Mouse (Mus musculus) liver, embryonic 14.5 days (tissue): Measurements from ENCODE around the gene Krcc1. TPM values are rescaled to one million over a fixed set of nuclear protein-coding genes. Genes with fewer than 3 reads are reported as not detected.

Source experiments
- ATAC-seq: fragments of 200-750 bp; cut with Nextera tagmentation; 2 replicates; pipeline ENCODE4 v1.8.0; 2017; ENCODE audit warnings: moderate number of reproducible peaks, mild to moderate bottlenecking, moderate library complexity; ENCODE audit not compliant: insufficient read depth
- DNase-seq, 3 experiments: peaks; one replicate each; pipeline ENCODE4 v3.0.0-alpha.2; 2012 to 2013; ENCODE audit warnings: low read depth in 3 of 3, low spot score in 3 of 3
- H3K27ac ChIP-seq: fragments of 300-500 bp; sonication (generic); 2 replicates; pipeline ENCODE4 v1.5.1; 2014; ENCODE audit warnings: moderate library complexity, mild to moderate bottlenecking, control low read depth, inconsistent platforms
- H3K27me3 ChIP-seq: fragments of 300-500 bp; sonication (generic); 2 replicates; pipeline ENCODE4 v1.6.1; 2014; ENCODE audit warnings: mild to moderate bottlenecking, low read length, moderate library complexity; ENCODE audit not compliant: control insufficient read depth, insufficient read depth
- H3K36me3 ChIP-seq: fragments of 300-500 bp; sonication (generic); replicated peaks from 2 replicates; pipeline ENCODE4 v1.6.1; 2014; ENCODE audit warnings: low read depth; ENCODE audit not compliant: control insufficient read depth, insufficient read depth
- H3K4me1 ChIP-seq, 2 experiments: fragments of 200-500 bp in 1 of 2; fragments of 300-500 bp in 1 of 2; sonication (generic) in 1 of 2; replicated peaks; 2 replicates each; pipeline ENCODE4 v1.6.1; 2012 to 2014; ENCODE audit warnings: antibody characterized with exemption in 1 of 2, inconsistent platforms in 1 of 2, low read length in 1 of 2; ENCODE audit not compliant: control insufficient read depth in 2 of 2, insufficient read depth in 2 of 2
- H3K4me2 ChIP-seq: fragments of 300-500 bp; sonication (generic); 2 replicates; pipeline ENCODE4 v1.6.1; 2014; ENCODE audit warnings: low read depth, mild to moderate bottlenecking, control low read depth, moderate library complexity
- H3K4me3 ChIP-seq, 2 experiments: fragments of 200-500 bp in 1 of 2; fragments of 300-500 bp in 1 of 2; sonication (generic) in 1 of 2; 2 replicates each; pipeline ENCODE4 v1.5.1; 2012 to 2014; ENCODE audit warnings: low read depth in 2 of 2, low read length in 2 of 2, mild to moderate bottlenecking in 2 of 2, control low read depth in 1 of 2, inconsistent platforms in 1 of 2, moderate library complexity in 1 of 2; ENCODE audit not compliant: insufficient read depth in 1 of 2
- H3K9ac ChIP-seq: fragments of 300-500 bp; sonication (generic); replicated peaks from 2 replicates; pipeline ENCODE4 v1.6.1; 2014; ENCODE audit warnings: mild to moderate bottlenecking, control low read depth, moderate library complexity
- H3K9me3 ChIP-seq: fragments of 300-500 bp; sonication (generic); 2 replicates; pipeline ENCODE4 v1.6.1; 2016; ENCODE audit warnings: low read length, mixed read lengths; ENCODE audit not compliant: control insufficient read depth
- CTCF ChIP-seq: IDR thresholded peaks from 2 replicates; pipeline ENCODE4 v1.5.1; 2016; ENCODE audit warnings: antibody characterized with exemption, low read depth, control low read depth
- EP300 ChIP-seq: IDR thresholded peaks from 2 replicates; pipeline ENCODE4 v1.6.1; 2016; ENCODE audit warnings: antibody characterized with exemption, low read depth
- WGBS: fragments of 180-500 bp; shearing (Covaris S2); extraction: QIAGEN DNeasy Blood & Tissue Kit; methylation state at CpG from one replicate; pipeline ENCODE4 v1.1.7; 2014; ENCODE audit not compliant: insufficient replicate concordance; 5-methylcytosine and 5-hydroxymethylcytosine counted together
- polyA plus RNA-seq, 2 experiments: library from polyadenylated mRNA; depleted of rRNA in 1 of 2; stranded (reverse) in 1 of 2; unstranded in 1 of 2; fragments of >200 nt; fragmentation: Nextera tagmentation in 1 of 2; extraction: Ambion mirVana in 1 of 2; gene quantifications; 2 replicates each; pipeline versions ENCODE4 v1.2.1 to v1.2.3; 2012 to 2014

The Krcc1 gene
- polyA plus RNA-seq, 2 experiments: 11.1 to 26.4 TPM

- 38% methylated on average over 13 of the region's 13 CpGs for WGBS
- H3K27me3 ChIP-seq: no peaks in the 10 kb centered on the region
- no peak for ATAC-seq
- DNase-seq: no peak
- no peak overlapping the region for H3K4me2 ChIP-seq
- 0 out of 4 replicates have a peak, but pooled peaks cover 0 to 5% of the 10 kb centered on the region in 2 experiments for H3K4me1 ChIP-seq
- no peak overlapping the region for H3K4me3 ChIP-seq
- no peaks in the 10 kb centered on the region for H3K36me3 ChIP-seq
- no peak for TF ChIP-seq EP300
- no peak for TF ChIP-seq CTCF
- no peak overlapping the region for H3K27ac ChIP-seq
- H3K9me3 ChIP-seq: no peaks in the 10 kb centered on the region
- no peak overlapping the region for H3K9ac ChIP-seq
Observed at GRCm38 (mm10) chr6:71235121-71235520, 36.4 kb upstream of the Krcc1 start.

- Histone ChIP-seq H3K27ac (no peak overlapping the region), H3K4me1 (0 out of 4 replicates have a peak, but pooled peaks cover 0 to 5% of the 10 kb centered on the region in 2 experiments), H3K9me3 (no peaks in the 10 kb centered on the region), H3K9ac (no peak overlapping the region), H3K4me2 (no peak overlapping the region), H3K4me3 (no peak overlapping the region), H3K36me3 (no peaks in the 10 kb centered on the region), H3K27me3 (no peaks in the 10 kb centered on the region)
- TF ChIP-seq EP300: no peak
- TF ChIP-seq CTCF: no peak
- ATAC-seq (peak; percentile 65), DNase-seq (peak in 1 of 3 experiments; percentile 17)
- 40% methylated on average over 3 of the region's 3 CpGs for WGBS
Observed at GRCm38 (mm10) chr6:71235944-71236343, 35.5 kb upstream of the Krcc1 start.

- Histone ChIP-seq H3K9ac (no peak overlapping the region), H3K27ac (no peak overlapping the region), H3K4me2 (no peak overlapping the region), H3K4me3 (no peak overlapping the region), H3K27me3 (no peaks in the 10 kb centered on the region), H3K9me3 (no peaks in the 10 kb centered on the region), H3K4me1 (0 out of 4 replicates have a peak, but pooled peaks cover 0 to 5% of the 10 kb centered on the region in 2 experiments), H3K36me3 (no peaks in the 10 kb centered on the region)
- TF ChIP-seq EP300: no peak
- TF ChIP-seq CTCF: no peak
- peak; percentile 35; the same call in 1 of the 2 replicates for ATAC-seq
- 60% methylated on average over 6 of the region's 6 CpGs for WGBS
- DNase-seq: no peak
Observed at GRCm38 (mm10) chr6:71236506-71236905, 35.0 kb upstream of the Krcc1 start.

GRCm38 (mm10) chr6:71237031-71237431 is 34.4 kb upstream of the Krcc1 start:
- no peaks in the 10 kb centered on the region for H3K36me3 ChIP-seq
- H3K27ac ChIP-seq: no peak overlapping the region; the same call in 1 of the 2 replicates
- TF ChIP-seq CTCF: no peak
- TF ChIP-seq EP300: no peak
- 0 out of 4 replicates have a peak, but pooled peaks cover 0 to 5% of the 10 kb centered on the region in 2 experiments for H3K4me1 ChIP-seq
- no peak overlapping the region for H3K4me2 ChIP-seq
- WGBS: 49% methylated on average over 6 of the region's 6 CpGs
- no peak overlapping the region for H3K9ac ChIP-seq
- no peak overlapping the region for H3K4me3 ChIP-seq
- ATAC-seq (0 out of 2 replicates have a peak, but pooled peaks have one; percentile 15), DNase-seq (peak in 1 of 3 experiments; percentile 12)
- H3K9me3 ChIP-seq: no peaks in the 10 kb centered on the region
- no peaks in the 10 kb centered on the region for H3K27me3 ChIP-seq

- WGBS: 76% methylated on average over 26 of the region's 26 CpGs
- no peaks in the 10 kb centered on the region for H3K36me3 ChIP-seq
- no peak for ATAC-seq
- H3K9ac ChIP-seq: no peak overlapping the region
- no peak overlapping the region for H3K4me3 ChIP-seq
- H3K27me3 ChIP-seq: no peaks in the 10 kb centered on the region
- H3K4me1 ChIP-seq: 0 out of 4 replicates have a peak, but pooled peaks cover 0 to 5% of the 10 kb centered on the region in 2 experiments
- H3K9me3 ChIP-seq: no peaks in the 10 kb centered on the region
- TF ChIP-seq CTCF: no peak
- no peak for TF ChIP-seq EP300
- DNase-seq: no peak
- H3K4me2 ChIP-seq: no peak overlapping the region
- no peak overlapping the region for H3K27ac ChIP-seq
Observed at GRCm38 (mm10) chr6:71239069-71239750, 32.3 kb upstream of the Krcc1 start.
